Mouse (Mus musculus) neural tube, embryonic 15.5 days (tissue): Measurements from ENCODE around the gene Tfdp1. TPM values are rescaled to one million over a fixed set of nuclear protein-coding genes. Genes with fewer than 3 reads are reported as not detected.
"Not testable (repeated sequence)": the region's sequence is repeated elsewhere in the genome, so short reads cannot be mapped to it uniquely, and the experiment has no call there.

Experiments
- ATAC-seq: fragments of 200-750 bp; cut with Nextera tagmentation; 2 replicates; pipeline ENCODE4 v1.8.0; 2017; ENCODE audit warnings: mild to moderate bottlenecking, moderate TSS enrichment, moderate library complexity; ENCODE audit not compliant: low FRiP score
- H3K27ac ChIP-seq: fragments of 300-500 bp; sonication (generic); replicated peaks from 2 replicates; pipeline ENCODE4 v1.5.1; 2015; ENCODE audit warnings: mild to moderate bottlenecking, inconsistent platforms
- H3K27me3 ChIP-seq: fragments of 300-500 bp; sonication (generic); replicated peaks from 2 replicates; pipeline ENCODE4 v1.6.1; 2015; ENCODE audit warnings: inconsistent platforms
- H3K36me3 ChIP-seq: fragments of 300-500 bp; sonication (generic); 2 replicates; pipeline ENCODE4 v1.6.1; 2015; ENCODE audit warnings: inconsistent platforms
- H3K4me1 ChIP-seq: fragments of 300-500 bp; sonication (generic); 2 replicates; pipeline ENCODE4 v1.6.1; 2015; ENCODE audit warnings: inconsistent platforms
- H3K4me2 ChIP-seq: fragments of 300-500 bp; sonication (generic); 2 replicates; pipeline ENCODE4 v1.6.1; 2015; ENCODE audit warnings: inconsistent platforms, mild to moderate bottlenecking, moderate library complexity
- H3K4me3 ChIP-seq: fragments of 300-500 bp; sonication (generic); replicated peaks from 2 replicates; pipeline ENCODE4 v1.5.1; 2015; ENCODE audit warnings: mild to moderate bottlenecking, inconsistent platforms
- H3K9ac ChIP-seq: fragments of 300-500 bp; sonication (generic); replicated peaks from 2 replicates; pipeline ENCODE4 v1.6.1; 2015; ENCODE audit warnings: mild to moderate bottlenecking, inconsistent platforms
- H3K9me3 ChIP-seq: fragments of 300-500 bp; sonication (generic); replicated peaks from 2 replicates; pipeline ENCODE4 v1.6.1; 2016; ENCODE audit warnings: inconsistent platforms
- WGBS: fragments of 180-500 bp; shearing (Covaris S2); methylation state at CpG from one replicate; pipeline ENCODE4 v1.1.7; 2015; ENCODE audit warnings: mixed read lengths; 5-methylcytosine and 5-hydroxymethylcytosine counted together
- polyA plus RNA-seq: library from polyadenylated mRNA; unstranded; fragments of >200 nt; fragmentation: Nextera tagmentation; extraction: Ambion mirVana; gene quantifications from 2 replicates; pipeline ENCODE4 v1.2.1, GENCODE M21; 2015

The Tfdp1 gene
- polyA plus RNA-seq, 1 experiment from 2014 or later, result 88.2 TPM

GRCm38 (mm10) chr8:13334671-13335070 is 3.9 kb upstream of the Tfdp1 start:
- Histone ChIP-seq H3K4me3 (no peak overlapping the region), H3K4me2 (no peak overlapping the region), H3K36me3 (no peaks in the 10 kb centered on the region), H3K9ac (no peak overlapping the region), H3K27ac (no peak overlapping the region), H3K27me3 (no peaks in the 10 kb centered on the region), H3K4me1 (peaks cover 7% of the 10 kb centered on the region), H3K9me3 (no peaks in the 10 kb centered on the region)
- WGBS, result 62% methylated on average over 1 of the region's 1 CpGs
- no peak for ATAC-seq

GRCm38 (mm10) chr8:13337245-13337644 is 1.3 kb upstream of the Tfdp1 start:
- 91% methylated on average over 6 of the region's 6 CpGs for WGBS
- H3K27ac ChIP-seq, H3K27me3 ChIP-seq, H3K4me2 ChIP-seq, H3K9me3 ChIP-seq, ATAC-seq, H3K4me3 ChIP-seq, H3K9ac ChIP-seq: not testable (repeated sequence)
- H3K4me1 ChIP-seq, result peaks cover 23% of the 10 kb centered on the region
- H3K36me3 ChIP-seq, result peaks cover 13% of the 10 kb centered on the region

GRCm38 (mm10) chr8:13337678-13338077 is 873 bp upstream of the Tfdp1 start:
- peak overlapping the region; percentile 82; the same call in 1 of the 2 replicates for H3K4me3 ChIP-seq

GRCm38 (mm10) chr8:13338901-13339645 is 522 bp downstream of the Tfdp1 start:
- Histone ChIP-seq H3K9ac (peak overlapping the region; percentile 95), H3K9me3 (no peaks in the 10 kb centered on the region), H3K27me3 (no peaks in the 10 kb centered on the region), H3K4me3 (peak overlapping the region; percentile 82), H3K4me2 (peak overlapping the region; percentile 86), H3K36me3 (peaks cover 31% of the 10 kb centered on the region), H3K27ac (peak overlapping the region; percentile 78), H3K4me1 (peaks cover 23% of the 10 kb centered on the region)
- peak; percentile 68 for ATAC-seq
- WGBS, result 1% methylated on average over 55 of the region's 70 CpGs

More at GRCm38 (mm10) chr8:13337678-13338077, 873 bp upstream of the Tfdp1 start:
- H3K9me3 ChIP-seq, result no peaks in the 10 kb centered on the region
- peak overlapping the region; percentile 73; the same call in 1 of the 2 replicates for H3K27ac ChIP-seq
- H3K9ac ChIP-seq, result peak overlapping the region; percentile 95; the same call in 1 of the 2 replicates
- no peak for ATAC-seq
- WGBS, result 83% methylated on average over 3 of the region's 3 CpGs
- peaks cover 23% of the 10 kb centered on the region for H3K4me1 ChIP-seq
- H3K27me3 ChIP-seq, result no peaks in the 10 kb centered on the region
- peaks cover 17% of the 10 kb centered on the region for H3K36me3 ChIP-seq
- peak overlapping the region; percentile 86 for H3K4me2 ChIP-seq

GRCm38 (mm10) chr8:13339646-13339990 is 1.1 kb downstream of the Tfdp1 start:
- 5% methylated on average over 11 of the region's 11 CpGs for WGBS
- H3K4me1 ChIP-seq, result peaks cover 23% of the 10 kb centered on the region
- ATAC-seq, result no peak

GRCm38 (mm10) chr8:13340650-13341049 is 2.1 kb downstream of the Tfdp1 start:
- no peaks in the 10 kb centered on the region for H3K9me3 ChIP-seq
- H3K36me3 ChIP-seq, result peaks cover 44% of the 10 kb centered on the region
- peaks cover 23% of the 10 kb centered on the region for H3K4me1 ChIP-seq
- 0 out of 2 replicates have a peak overlapping the region, but pooled peaks have one; percentile 14 for H3K9ac ChIP-seq
- no peak overlapping the region for H3K4me3 ChIP-seq
- 90% methylated on average over 8 of the region's 8 CpGs for WGBS
- no peak for ATAC-seq
- no peak overlapping the region for H3K27ac ChIP-seq
- no peaks in the 10 kb centered on the region for H3K27me3 ChIP-seq
- peak overlapping the region; percentile 86 for H3K4me2 ChIP-seq

More at GRCm38 (mm10) chr8:13339646-13339990, 1.1 kb downstream of the Tfdp1 start:
- peaks cover 36% of the 10 kb centered on the region for H3K36me3 ChIP-seq
- H3K9ac ChIP-seq, result peak overlapping the region; percentile 95
- no peak overlapping the region for H3K27ac ChIP-seq
- no peaks in the 10 kb centered on the region for H3K9me3 ChIP-seq
- H3K27me3 ChIP-seq, result no peaks in the 10 kb centered on the region
- H3K4me2 ChIP-seq, result peak overlapping the region; percentile 86
- peak overlapping the region; percentile 82 for H3K4me3 ChIP-seq

GRCm38 (mm10) chr8:13342340-13342739 is 3.8 kb downstream of the Tfdp1 start:
- H3K36me3 ChIP-seq, result peaks cover 61% of the 10 kb centered on the region
- WGBS, result 87% methylated on average over 2 of the region's 2 CpGs
- H3K27ac ChIP-seq, result no peak overlapping the region
- H3K4me3 ChIP-seq, result no peak overlapping the region
- H3K4me2 ChIP-seq, result no peak overlapping the region
- no peak overlapping the region for H3K9ac ChIP-seq
- ATAC-seq, result no peak
- H3K27me3 ChIP-seq, result no peaks in the 10 kb centered on the region
- H3K4me1 ChIP-seq, result peaks cover 23% of the 10 kb centered on the region
- H3K9me3 ChIP-seq, result no peaks in the 10 kb centered on the region

GRCm38 (mm10) chr8:13343134-13343533 is 4.6 kb downstream of the Tfdp1 start:
- Histone ChIP-seq H3K4me1 (peaks cover 20% of the 10 kb centered on the region), H3K4me2 (no peak overlapping the region), H3K9me3 (no peaks in the 10 kb centered on the region), H3K27ac (no peak overlapping the region), H3K4me3 (no peak overlapping the region), H3K36me3 (peaks cover 69% of the 10 kb centered on the region), H3K9ac (no peak overlapping the region), H3K27me3 (no peaks in the 10 kb centered on the region)
- 98% methylated on average over 4 of the region's 4 CpGs for WGBS
- no peak for ATAC-seq

- no peak overlapping the region for H3K27ac ChIP-seq
- no peaks in the 10 kb centered on the region for H3K9me3 ChIP-seq
- WGBS, result 89% methylated on average over 7 of the region's 7 CpGs
- H3K4me3 ChIP-seq, result no peak overlapping the region
- H3K9ac ChIP-seq, result no peak overlapping the region
- H3K36me3 ChIP-seq, result peaks cover 71% of the 10 kb centered on the region
- no peak for ATAC-seq
- H3K4me2 ChIP-seq, result no peak overlapping the region
- 0 out of 2 replicates have a peak, but pooled peaks cover 5% of the 10 kb centered on the region for H3K4me1 ChIP-seq
- H3K27me3 ChIP-seq, result no peaks in the 10 kb centered on the region
Measured at GRCm38 (mm10) chr8:13350052-13350451, 11.5 kb downstream of the Tfdp1 start.

GRCm38 (mm10) chr8:13351593-13351992 is 13.0 kb downstream of the Tfdp1 start:
- H3K27ac ChIP-seq, result no peak overlapping the region
- H3K4me1 ChIP-seq, result 0 out of 2 replicates have a peak, but pooled peaks cover 5% of the 10 kb centered on the region
- no peak for ATAC-seq
- WGBS, result 94% methylated on average over 5 of the region's 5 CpGs
- H3K4me2 ChIP-seq, result no peak overlapping the region
- peaks cover 70% of the 10 kb centered on the region for H3K36me3 ChIP-seq
- no peak overlapping the region for H3K4me3 ChIP-seq
- H3K9me3 ChIP-seq, result no peaks in the 10 kb centered on the region
- no peak overlapping the region for H3K9ac ChIP-seq
- no peaks in the 10 kb centered on the region for H3K27me3 ChIP-seq

GRCm38 (mm10) chr8:13352601-13353000 is 14.1 kb downstream of the Tfdp1 start:
- H3K27ac ChIP-seq, result no peak overlapping the region
- WGBS, result 87% methylated on average over 8 of the region's 8 CpGs
- ATAC-seq, result no peak
- H3K36me3 ChIP-seq, result peaks cover 70% of the 10 kb centered on the region
- H3K9ac ChIP-seq, result no peak overlapping the region
- H3K4me1 ChIP-seq, result 0 out of 2 replicates have a peak, but pooled peaks cover 5% of the 10 kb centered on the region
- H3K9me3 ChIP-seq, result no peaks in the 10 kb centered on the region
- no peak overlapping the region for H3K4me3 ChIP-seq
- H3K27me3 ChIP-seq, result no peaks in the 10 kb centered on the region
- H3K4me2 ChIP-seq, result no peak overlapping the region

GRCm38 (mm10) chr8:13353155-13353833 is 14.7 kb downstream of the Tfdp1 start:
- H3K4me3 ChIP-seq, result no peak overlapping the region
- ATAC-seq, result no peak

More at GRCm38 (mm10) chr8:13353155-13353833, 14.7 kb downstream of the Tfdp1 start:
- peaks cover 70% of the 10 kb centered on the region for H3K36me3 ChIP-seq
- no peak overlapping the region for H3K4me2 ChIP-seq
- H3K27ac ChIP-seq, result no peak overlapping the region
- H3K4me1 ChIP-seq, result 0 out of 2 replicates have a peak, but pooled peaks cover 5% of the 10 kb centered on the region
- H3K27me3 ChIP-seq, result no peaks in the 10 kb centered on the region
- WGBS, result 86% methylated on average over 9 of the region's 9 CpGs
- no peaks in the 10 kb centered on the region for H3K9me3 ChIP-seq
- H3K9ac ChIP-seq, result no peak overlapping the region
